Mouse (Mus musculus): ENCODE measurements at regions not wholly inside any gene's neighbourhood (a gene's known extent, or its start where the extent isn't known, plus 50 kb on each side); places are given as distances from the start of the nearest gene placed in this dataset.

DNA sequence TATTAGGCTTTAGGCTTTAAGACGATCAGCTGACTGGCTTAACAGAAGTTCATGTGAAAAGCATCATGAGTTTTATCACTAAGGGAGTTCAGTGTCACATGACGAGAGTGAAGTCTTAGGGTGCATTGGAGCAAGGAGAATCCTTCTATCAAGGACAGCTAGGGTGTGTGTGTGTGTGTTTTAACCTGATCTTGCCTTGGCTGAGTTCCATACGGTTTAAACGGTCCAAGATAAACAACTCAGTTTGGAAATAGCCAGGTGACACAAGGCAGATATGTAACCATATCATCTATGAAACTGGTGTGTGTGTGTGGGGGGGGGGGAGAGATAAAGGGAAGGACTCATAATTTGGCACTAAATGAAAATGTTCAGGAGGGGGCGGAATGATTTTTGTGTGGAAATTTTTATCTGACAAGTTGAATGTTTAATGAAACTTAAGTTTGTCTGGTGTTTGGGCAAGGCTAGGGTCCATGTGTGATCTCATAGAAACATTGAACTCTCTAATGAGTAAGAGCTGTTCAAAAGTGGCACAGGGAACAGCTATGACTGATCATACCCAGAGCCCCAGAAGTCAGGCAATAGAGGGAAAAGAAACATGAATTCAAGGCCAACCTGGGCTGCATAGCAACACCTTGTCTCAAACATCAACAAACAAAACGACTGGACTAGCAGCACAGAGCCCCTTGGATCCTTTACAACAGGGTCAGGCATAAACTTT is 132.2 kb upstream of the Map3k1 start:
- TF ChIP-seq POLR2A (IDR thresholded peaks at IDR 0.05; ENCODE audit: low read depth, low read length) (no peak), CTCF (IDR thresholded peaks at IDR 0.05; ENCODE audit: borderline replicate concordance, insufficient read depth, low read length) (no peak)

Data from embryonic fibroblast, embryonic 13.5 days (primary cell).